Mouse (Mus musculus): ENCODE results near the gene Prr19.

DNA sequence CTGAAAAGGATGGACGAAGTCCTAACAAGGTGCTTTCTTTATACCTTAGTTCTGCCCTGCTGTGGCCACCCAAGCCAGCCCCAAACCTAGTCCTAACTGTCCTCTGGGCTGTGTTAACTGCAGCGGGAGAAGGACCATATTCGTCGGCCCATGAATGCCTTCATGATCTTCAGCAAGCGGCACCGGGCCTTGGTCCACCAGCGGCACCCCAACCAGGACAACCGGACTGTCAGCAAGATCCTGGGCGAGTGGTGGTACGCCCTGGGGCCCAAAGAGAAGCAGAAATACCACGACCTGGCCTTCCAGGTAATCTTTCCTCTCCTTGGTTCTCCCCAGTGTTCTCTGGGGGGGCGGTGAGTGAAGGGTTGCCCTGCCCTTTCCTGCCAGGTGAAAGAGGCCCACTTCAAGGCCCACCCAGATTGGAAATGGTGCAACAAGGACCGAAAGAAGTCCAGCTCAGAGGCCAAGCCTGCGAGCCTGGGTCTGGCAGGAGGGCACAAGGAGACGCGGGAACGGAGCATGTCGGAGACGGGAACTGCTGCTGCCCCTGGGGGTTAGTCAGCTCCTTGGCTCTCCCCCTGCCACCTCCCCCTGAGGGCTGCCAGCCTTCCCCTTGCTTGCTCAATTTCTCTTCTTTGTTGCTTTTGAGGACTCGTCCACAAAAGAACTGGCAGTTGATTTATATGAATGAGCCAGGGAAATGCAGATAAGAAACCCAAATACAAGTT is 15.5 kb upstream of the Prr19 start:
- no peak for TF ChIP-seq CTCF (IDR thresholded peaks at IDR 0.05; ENCODE audit: borderline replicate concordance, insufficient read depth, low read length)
- no peak for TF ChIP-seq POLR2A (IDR thresholded peaks at IDR 0.05; ENCODE audit: low read depth, low read length)
